Mouse (Mus musculus): Measurements from ENCODE around the gene Phyhd1. TPM values are rescaled to one million over a fixed set of nuclear protein-coding genes. Genes with fewer than 3 reads are reported as not detected.
A peak's percentile ranks its signal among the peaks of the same experiment; 100 is the strongest.

The Phyhd1 gene
- polyA plus RNA-seq, 1 experiment = 11.8 TPM

DNA sequence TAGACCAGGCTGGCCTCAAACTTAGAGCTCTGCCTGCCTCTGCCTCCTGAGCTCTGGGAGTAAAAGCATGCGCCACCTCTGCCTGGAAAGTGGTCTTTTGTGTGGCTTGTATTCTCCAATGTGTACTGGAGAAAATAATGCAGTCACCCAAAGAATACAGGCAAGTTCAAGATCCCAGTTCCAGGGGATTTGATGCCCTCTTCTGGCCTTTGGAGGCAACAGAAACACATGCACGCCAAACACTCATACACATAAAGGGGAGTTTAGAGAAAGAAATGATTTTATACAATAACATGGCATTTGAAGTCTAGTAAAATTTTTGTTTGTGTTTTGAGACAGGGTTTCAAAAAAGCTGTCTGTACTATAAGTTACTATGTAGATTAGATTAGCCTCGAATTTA is 33.5 kb downstream of the Phyhd1 start:
- TF ChIP-seq POLR2A (IDR thresholded peaks at IDR 0.05; ENCODE audit: borderline replicate concordance, extremely low read depth, insufficient read depth, insufficient read length, poor library complexity, severe bottlenecking) (no peak), CTCF (IDR thresholded peaks at IDR 0.05; ENCODE audit: borderline replicate concordance, extremely low read depth, insufficient read depth, insufficient read length) (no peak; the same call in 1 of the 2 replicates)
- DNase-seq (ENCODE audit: low read depth) = peak; percentile 8

- no peak for DNase-seq (ENCODE audit: low read depth)
- TF ChIP-seq CTCF (IDR thresholded peaks at IDR 0.05; ENCODE audit: borderline replicate concordance, extremely low read depth, insufficient read depth, insufficient read length) (no peak), POLR2A (IDR thresholded peaks at IDR 0.05; ENCODE audit: borderline replicate concordance, extremely low read depth, insufficient read depth, insufficient read length, poor library complexity, severe bottlenecking) (no peak)
These were observed 34.0 kb downstream of the Phyhd1 start for GRCm38 (mm10) chr2:30299966-30300365.

DNA sequence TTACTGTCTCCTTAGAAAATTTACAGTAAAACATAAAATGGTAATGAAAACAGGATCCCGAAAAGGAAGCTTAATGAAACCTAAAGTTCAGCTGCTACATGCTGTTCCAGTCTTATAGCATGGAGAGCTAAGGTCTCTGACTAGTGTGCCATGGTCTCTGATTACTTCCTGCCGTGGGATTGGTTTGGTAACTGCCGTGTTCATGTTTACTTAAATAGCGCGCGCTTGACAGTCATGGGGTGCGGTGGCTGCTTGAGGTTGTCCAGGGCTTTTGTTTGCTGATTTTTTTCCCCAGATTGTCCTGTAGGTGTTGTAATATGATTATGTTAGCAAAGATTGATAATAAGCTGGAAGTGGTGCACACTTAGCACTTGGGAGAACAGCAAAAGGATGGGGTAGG is 40.1 kb downstream of the Phyhd1 start:
- no peak for TF ChIP-seq CTCF (IDR thresholded peaks at IDR 0.05; ENCODE audit: borderline replicate concordance, extremely low read depth, insufficient read depth, insufficient read length)
- no peak for TF ChIP-seq POLR2A (IDR thresholded peaks at IDR 0.05; ENCODE audit: borderline replicate concordance, extremely low read depth, insufficient read depth, insufficient read length, poor library complexity, severe bottlenecking)
- DNase-seq (ENCODE audit: low read depth) = no peak

DNA sequence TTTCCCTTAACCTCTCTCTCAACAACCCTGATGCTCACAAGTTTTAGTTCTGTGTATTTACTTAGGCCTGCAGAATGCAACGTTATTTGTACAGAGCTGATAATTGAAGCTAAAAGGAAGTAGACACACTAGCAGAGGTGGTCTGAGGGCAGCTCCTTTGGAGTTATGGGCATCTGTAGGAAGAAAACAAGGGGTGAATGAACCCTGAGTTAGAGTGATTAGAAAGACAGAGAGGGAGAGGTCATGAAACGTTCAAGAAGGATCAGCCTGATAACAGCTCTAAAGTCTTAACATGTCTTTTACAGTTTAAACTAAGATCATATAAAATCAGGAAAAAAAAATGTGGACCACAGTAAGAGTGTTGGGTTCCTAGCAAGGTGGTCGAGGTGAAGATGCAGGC is 43.3 kb downstream of the Phyhd1 start:
- DNase-seq (ENCODE audit: low read depth) = no peak

GRCm38 (mm10) chr2:30311481-30311880 is 45.5 kb downstream of the Phyhd1 start:
- TF ChIP-seq POLR2A (IDR thresholded peaks at IDR 0.05; ENCODE audit: borderline replicate concordance, extremely low read depth, insufficient read depth, insufficient read length, poor library complexity, severe bottlenecking) (no peak), CTCF (IDR thresholded peaks at IDR 0.05; ENCODE audit: borderline replicate concordance, extremely low read depth, insufficient read depth, insufficient read length) (no peak)

More for the DNA sequence above, 43.3 kb downstream of the Phyhd1 start:
- TF ChIP-seq CTCF (IDR thresholded peaks at IDR 0.05; ENCODE audit: borderline replicate concordance, extremely low read depth, insufficient read depth, insufficient read length) (no peak), POLR2A (IDR thresholded peaks at IDR 0.05; ENCODE audit: borderline replicate concordance, extremely low read depth, insufficient read depth, insufficient read length, poor library complexity, severe bottlenecking) (no peak)

GRCm38 (mm10) chr2:30316136-30316535 is 50.1 kb downstream of the Phyhd1 start:
- DNase-seq (ENCODE audit: low read depth) = no peak
- TF ChIP-seq POLR2A (IDR thresholded peaks at IDR 0.05; ENCODE audit: borderline replicate concordance, extremely low read depth, insufficient read depth, insufficient read length, poor library complexity, severe bottlenecking) (no peak), CTCF (IDR thresholded peaks at IDR 0.05; ENCODE audit: borderline replicate concordance, extremely low read depth, insufficient read depth, insufficient read length) (no peak)

More at GRCm38 (mm10) chr2:30311481-30311880, 45.5 kb downstream of the Phyhd1 start:
- no peak for DNase-seq (ENCODE audit: low read depth)

DNA sequence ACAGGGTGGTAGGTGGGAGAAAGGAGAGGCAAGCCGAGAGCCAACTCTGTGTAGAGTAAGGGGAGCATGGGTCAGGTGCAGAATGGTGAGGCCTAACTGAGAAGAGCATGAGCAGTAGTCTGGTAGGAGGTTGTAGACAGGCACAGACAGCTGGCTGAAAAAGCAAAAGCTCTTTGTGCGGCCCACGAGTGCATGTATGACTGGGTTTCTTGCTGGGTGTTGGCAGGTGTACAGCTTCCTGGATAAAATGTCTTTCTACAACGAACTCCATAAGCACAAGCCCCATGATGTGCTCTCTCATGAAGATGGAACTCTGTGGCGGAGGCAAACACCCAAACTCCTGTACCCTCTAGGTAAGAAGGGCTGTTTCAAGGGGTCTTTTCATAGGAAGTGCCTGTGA is 51.0 kb downstream of the Phyhd1 start:
- no peak for DNase-seq (ENCODE audit: low read depth)
- TF ChIP-seq POLR2A (IDR thresholded peaks at IDR 0.05; ENCODE audit: borderline replicate concordance, extremely low read depth, insufficient read depth, insufficient read length, poor library complexity, severe bottlenecking) (no peak), CTCF (IDR thresholded peaks at IDR 0.05; ENCODE audit: borderline replicate concordance, extremely low read depth, insufficient read depth, insufficient read length) (no peak)

DNA sequence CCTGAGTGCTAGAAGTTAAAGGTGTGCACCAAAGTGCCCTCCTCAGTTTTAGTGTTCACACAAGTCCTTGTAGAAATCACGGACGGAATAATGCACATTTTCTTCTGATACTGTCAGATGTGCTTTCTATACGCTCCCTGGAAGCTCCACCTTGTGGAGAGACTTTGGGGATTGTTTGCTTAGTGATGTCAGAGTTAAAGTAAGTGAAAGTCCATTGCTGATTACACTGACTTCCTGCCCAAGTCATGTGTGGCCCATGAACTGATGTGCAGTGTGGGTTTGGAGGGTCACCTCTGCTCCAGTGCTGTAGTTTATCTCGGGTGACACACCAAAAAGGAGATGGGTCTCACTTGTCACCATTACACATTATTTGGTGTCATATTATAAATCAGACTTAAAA is 53.3 kb downstream of the Phyhd1 start:
- no peak for DNase-seq (ENCODE audit: low read depth)
- TF ChIP-seq CTCF (IDR thresholded peaks at IDR 0.05; ENCODE audit: borderline replicate concordance, extremely low read depth, insufficient read depth, insufficient read length) (no peak), POLR2A (IDR thresholded peaks at IDR 0.05; ENCODE audit: borderline replicate concordance, extremely low read depth, insufficient read depth, insufficient read length, poor library complexity, severe bottlenecking) (no peak)

DNA sequence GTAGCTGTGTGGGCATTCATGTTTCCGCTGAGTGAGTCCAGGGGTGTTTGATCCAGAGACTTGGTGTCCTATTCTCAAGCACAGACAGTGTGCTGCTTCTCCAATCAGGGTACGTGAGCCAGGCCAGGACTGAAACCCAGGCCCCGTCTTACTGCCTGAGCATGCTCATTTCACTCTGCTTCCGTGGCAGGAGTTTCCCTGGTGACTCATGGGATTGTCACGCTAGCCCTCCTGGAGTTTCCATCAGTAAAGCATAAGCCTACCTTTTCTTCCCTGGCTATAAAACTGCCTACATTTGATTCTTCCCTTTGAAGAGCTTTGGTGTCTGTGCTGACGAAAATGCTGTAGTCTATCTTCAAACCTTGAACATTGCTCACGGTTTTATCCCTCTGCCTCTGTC is 57.1 kb downstream of the Phyhd1 start:
- DNase-seq (ENCODE audit: low read depth) = no peak
- TF ChIP-seq CTCF (IDR thresholded peaks at IDR 0.05; ENCODE audit: borderline replicate concordance, extremely low read depth, insufficient read depth, insufficient read length) (no peak), POLR2A (IDR thresholded peaks at IDR 0.05; ENCODE audit: borderline replicate concordance, extremely low read depth, insufficient read depth, insufficient read length, poor library complexity, severe bottlenecking) (no peak)

DNA sequence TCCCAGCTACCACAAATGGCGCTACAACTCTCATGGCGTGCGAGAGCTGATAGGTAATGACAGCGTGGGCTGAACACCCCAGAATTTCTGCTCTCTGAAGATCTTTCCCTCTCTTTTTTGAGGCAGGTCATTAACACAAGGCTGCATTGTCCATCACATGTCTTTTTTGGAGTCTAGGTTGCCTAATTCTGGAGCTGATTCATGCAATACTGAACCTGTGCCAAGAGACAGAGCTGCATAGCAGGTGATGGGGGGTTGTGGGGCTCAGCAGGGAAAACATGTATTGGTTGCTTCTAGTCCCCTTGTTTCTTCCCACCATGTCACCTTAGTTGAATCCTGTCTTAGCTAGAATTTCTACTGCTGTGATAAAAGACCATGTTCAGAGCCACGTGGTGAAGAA is 59.3 kb downstream of the Phyhd1 start:
- TF ChIP-seq POLR2A (IDR thresholded peaks at IDR 0.05; ENCODE audit: borderline replicate concordance, extremely low read depth, insufficient read depth, insufficient read length, poor library complexity, severe bottlenecking) (no peak), CTCF (IDR thresholded peaks at IDR 0.05; ENCODE audit: borderline replicate concordance, extremely low read depth, insufficient read depth, insufficient read length) (no peak)
- DNase-seq (ENCODE audit: low read depth) = no peak

DNA sequence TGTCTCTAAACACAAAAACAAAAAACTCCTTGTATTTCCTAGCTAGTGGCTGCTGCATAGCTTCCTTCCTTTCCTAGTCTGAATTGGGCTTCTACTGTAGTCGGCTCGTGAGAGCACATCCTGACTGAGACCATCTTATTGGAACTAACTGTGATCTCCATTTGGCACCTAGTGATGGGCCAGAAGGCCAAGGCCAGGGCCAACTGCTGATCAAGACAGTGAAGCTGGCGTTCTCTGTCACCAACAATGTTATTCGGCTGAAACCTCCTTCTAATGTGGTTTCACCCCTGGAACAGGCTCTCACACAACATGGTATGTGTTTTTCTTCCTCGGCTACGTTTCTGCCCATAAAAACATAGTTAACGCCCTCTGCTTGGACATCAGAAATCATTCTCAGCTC is 61.3 kb downstream of the Phyhd1 start:
- no peak for DNase-seq (ENCODE audit: low read depth)
- no peak for TF ChIP-seq POLR2A (IDR thresholded peaks at IDR 0.05; ENCODE audit: borderline replicate concordance, extremely low read depth, insufficient read depth, insufficient read length, poor library complexity, severe bottlenecking)
- no peak for TF ChIP-seq CTCF (IDR thresholded peaks at IDR 0.05; ENCODE audit: borderline replicate concordance, extremely low read depth, insufficient read depth, insufficient read length)

DNA sequence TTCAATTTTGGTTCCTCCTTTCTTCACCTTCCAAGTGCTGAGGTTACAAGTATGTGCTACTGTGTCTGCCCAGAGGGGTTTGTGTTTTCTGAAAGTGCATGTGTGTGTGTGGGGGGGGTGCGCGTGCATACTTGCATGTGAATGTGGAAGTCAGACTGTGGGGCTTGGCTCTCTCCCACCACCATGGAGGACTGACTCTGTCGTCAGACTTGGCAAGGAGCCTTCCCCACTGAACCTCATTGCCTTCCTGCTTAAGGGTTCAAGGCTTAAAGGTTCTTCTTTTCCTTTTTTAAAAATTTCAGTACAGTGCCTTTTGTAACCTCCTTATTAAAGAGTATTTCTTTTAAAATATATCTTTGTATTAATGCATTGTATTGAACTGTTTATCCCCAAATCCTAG is 62.8 kb downstream of the Phyhd1 start:
- TF ChIP-seq POLR2A (IDR thresholded peaks at IDR 0.05; ENCODE audit: borderline replicate concordance, extremely low read depth, insufficient read depth, insufficient read length, poor library complexity, severe bottlenecking) (no peak), CTCF (IDR thresholded peaks at IDR 0.05; ENCODE audit: borderline replicate concordance, extremely low read depth, insufficient read depth, insufficient read length) (no peak)

More for the DNA sequence above, 62.8 kb downstream of the Phyhd1 start:
- no peak for DNase-seq (ENCODE audit: low read depth)

Other genes starting within 250 kb of the Phyhd1 start
- 71.2 and 77.7 TPM in 2 replicates for gene Wdr34, start 217.3 kb upstream of the Phyhd1 start, polyA plus RNA-seq (2012; rRNA removed)
- gene Set, start 208.8 kb upstream of the Phyhd1 start, polyA plus RNA-seq (2012; rRNA removed) = 223 and 340 TPM in 2 replicates
- 3.7 and 7.2 TPM in 2 replicates for gene Pkn3, start 188.5 kb upstream of the Phyhd1 start, polyA plus RNA-seq (2012; rRNA removed)
- 33.2 and 45.4 TPM in 2 replicates for gene Zdhhc12, start 172.6 kb upstream of the Phyhd1 start, polyA plus RNA-seq (2012; rRNA removed)
- 88.2 and 94.3 TPM in 2 replicates for gene Zer1, start 141.6 kb upstream of the Phyhd1 start, polyA plus RNA-seq (2012; rRNA removed)
- 75.4 and 84.1 TPM in 2 replicates for gene Tbc1d13, start 132.5 kb upstream of the Phyhd1 start, polyA plus RNA-seq (2012; rRNA removed)
- gene Endog, start 94.7 kb upstream of the Phyhd1 start, polyA plus RNA-seq (2012; rRNA removed) = 19.1 and 19.2 TPM in 2 replicates
- 48.1 and 53.8 TPM in 2 replicates for gene Spout1, start 87.7 kb upstream of the Phyhd1 start, polyA plus RNA-seq (2012; rRNA removed)
- 30.0 and 42.9 TPM in 2 replicates for gene Kyat1, start 60.4 kb upstream of the Phyhd1 start, polyA plus RNA-seq (2012; rRNA removed)
- gene Lrrc8a, start 28.5 kb upstream of the Phyhd1 start, polyA plus RNA-seq (2012; rRNA removed) = 33.4 and 42.4 TPM in 2 replicates
- 14.8 and 23.6 TPM in 2 replicates for gene Gm28035, start 25.6 kb upstream of the Phyhd1 start, polyA plus RNA-seq (2012; rRNA removed)
- gene Gm28038, start 14.8 kb downstream of the Phyhd1 start, polyA plus RNA-seq (2012; rRNA removed) = not detected in 2 replicates
- 15.7 TPM in 2 replicates for gene Dolk, start 20.1 kb downstream of the Phyhd1 start, polyA plus RNA-seq (2012; rRNA removed)
- 46.3 and 48.7 TPM in 2 replicates for gene Nup188, start 20.2 kb downstream of the Phyhd1 start, polyA plus RNA-seq (2012; rRNA removed)
- 304 and 410 TPM in 2 replicates for gene Sh3glb2, start 93.1 kb downstream of the Phyhd1 start, polyA plus RNA-seq (2012; rRNA removed)
- 40.4 and 43.8 TPM in 2 replicates for gene Miga2, start 98.0 kb downstream of the Phyhd1 start, polyA plus RNA-seq (2012; rRNA removed)
- gene Dolpp1, start 126.1 kb downstream of the Phyhd1 start, polyA plus RNA-seq (2012; rRNA removed) = 73.2 and 114 TPM in 2 replicates
- gene Crat, start 149.6 kb downstream of the Phyhd1 start, polyA plus RNA-seq (2012; rRNA removed) = 28.3 and 31.3 TPM in 2 replicates
- 151 and 152 TPM in 2 replicates for gene Ptpa, start 149.8 kb downstream of the Phyhd1 start, polyA plus RNA-seq (2012; rRNA removed)
- 26.1 and 37.9 TPM in 2 replicates for gene Ier5l, start 208.0 kb downstream of the Phyhd1 start, polyA plus RNA-seq (2012; rRNA removed)

Data from brain, embryonic 14.5 days (tissue).